Mouse (Mus musculus): ENCODE measurements around the gene Dapk2.

The Dapk2 gene

DNA sequence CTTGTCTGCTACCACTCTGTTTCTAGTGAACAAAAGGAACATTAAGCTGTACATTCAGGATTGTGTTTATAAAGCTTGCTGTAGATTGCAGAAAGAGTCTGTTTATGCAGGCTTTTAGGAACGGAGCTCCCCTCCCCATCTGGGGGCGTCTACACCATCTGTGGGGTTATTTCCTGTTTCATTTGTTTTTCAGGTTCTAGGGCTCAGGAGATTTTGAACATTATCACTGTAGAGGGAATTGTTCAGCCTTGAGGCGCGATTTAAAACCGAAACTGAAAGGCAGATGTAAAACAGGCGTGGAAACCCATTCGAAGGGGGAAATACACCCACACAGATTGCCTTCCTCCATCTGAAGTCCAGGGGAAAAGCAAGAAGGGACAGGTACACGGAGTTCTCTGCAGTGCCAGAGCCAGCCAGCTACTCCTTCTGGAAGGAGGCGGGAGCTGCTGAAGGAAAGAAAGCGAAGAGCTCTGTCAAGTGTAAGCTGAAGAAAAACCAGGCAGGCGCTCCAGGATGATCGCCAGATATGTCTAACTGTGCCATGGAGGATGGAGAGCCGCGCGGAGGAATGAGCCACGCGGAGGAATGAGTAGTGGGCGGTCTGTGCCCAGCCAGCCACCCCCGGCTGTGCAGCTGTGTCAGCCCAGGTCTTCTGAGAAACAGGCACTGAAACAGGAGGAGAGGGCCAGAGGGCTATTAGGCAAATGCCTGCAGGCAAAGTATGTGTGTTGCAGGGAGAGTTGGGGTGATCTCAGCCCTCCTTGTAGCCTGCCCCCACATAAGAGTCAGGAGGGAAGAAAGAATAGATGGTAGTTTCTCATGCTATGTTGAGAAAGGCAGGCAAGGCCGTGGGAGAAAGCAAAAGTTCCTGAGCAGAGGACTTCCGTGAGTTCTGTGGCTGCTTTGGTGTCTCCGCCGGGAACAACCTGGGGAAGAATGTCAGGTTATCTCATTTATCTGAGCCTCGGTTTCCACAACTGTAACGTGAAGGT is 147.4 kb downstream of the Dapk2 start:
- no peak for DNase-seq (ENCODE audit: low read depth in 1 of 2, low spot score in 2 of 2)

DNA sequence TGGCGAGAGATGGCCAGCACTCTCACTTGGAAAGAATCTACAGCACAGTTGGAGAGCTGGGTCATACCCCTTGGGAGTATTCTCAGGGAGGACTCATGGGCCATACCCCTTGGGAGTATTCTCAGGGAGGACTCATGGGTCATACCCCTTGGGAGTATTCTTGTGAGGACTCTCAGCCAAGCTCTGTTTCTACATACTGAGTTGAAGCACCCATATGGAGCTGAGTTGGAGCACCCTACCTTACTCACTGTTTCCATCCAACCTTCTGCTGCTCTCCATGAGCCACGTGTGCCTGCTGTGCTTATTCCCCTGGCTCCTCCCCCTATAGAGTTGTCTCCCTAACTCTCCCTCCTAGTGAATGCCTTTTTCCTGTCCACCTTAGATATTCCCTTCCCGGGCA is 148.4 kb downstream of the Dapk2 start:
- no peak for DNase-seq (ENCODE audit: low read depth in 1 of 2, low spot score in 2 of 2)

DNA sequence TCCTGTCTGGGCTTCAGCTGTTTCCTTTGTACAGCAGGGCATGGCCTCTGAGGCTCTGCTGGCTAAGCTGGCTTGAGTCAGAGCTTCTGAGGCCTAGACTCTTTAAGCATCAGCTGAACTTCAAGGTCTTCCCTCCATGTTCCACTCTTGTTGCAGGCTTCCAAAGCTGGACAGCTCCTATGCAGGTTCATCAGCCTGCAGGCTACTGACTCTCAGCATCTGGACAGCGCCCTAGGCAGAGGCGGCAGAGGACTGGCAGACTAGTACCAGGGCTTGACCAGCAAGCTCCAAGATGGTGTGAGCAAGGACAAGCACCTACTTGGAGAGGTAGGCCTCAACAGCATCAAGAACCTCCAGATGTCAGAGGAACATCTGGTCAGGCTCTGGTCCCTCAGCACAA is 149.3 kb downstream of the Dapk2 start:
- DNase-seq (ENCODE audit: low read depth in 1 of 2, low spot score in 2 of 2): no peak

DNA sequence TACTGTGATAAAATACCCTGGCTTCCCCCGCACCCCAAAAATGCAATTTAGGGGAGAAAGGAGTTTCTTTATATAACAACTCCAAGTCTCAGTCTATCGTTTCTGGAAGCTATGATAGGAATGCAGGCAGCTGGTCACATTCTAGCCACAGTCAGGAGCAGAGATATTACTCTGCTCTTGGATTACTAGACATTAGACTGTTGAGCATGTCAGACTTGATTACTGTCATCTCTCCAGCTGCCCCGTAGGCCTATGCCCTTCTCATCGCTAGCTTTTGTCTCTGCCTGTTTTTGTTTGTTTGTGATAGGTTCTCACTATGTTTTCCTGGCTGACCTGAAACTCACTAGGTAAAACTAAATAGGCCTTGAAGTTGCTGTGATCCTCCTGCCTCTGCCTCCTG is 150.7 kb downstream of the Dapk2 start:
- DNase-seq (ENCODE audit: low read depth in 1 of 2, low spot score in 2 of 2): no peak

DNA sequence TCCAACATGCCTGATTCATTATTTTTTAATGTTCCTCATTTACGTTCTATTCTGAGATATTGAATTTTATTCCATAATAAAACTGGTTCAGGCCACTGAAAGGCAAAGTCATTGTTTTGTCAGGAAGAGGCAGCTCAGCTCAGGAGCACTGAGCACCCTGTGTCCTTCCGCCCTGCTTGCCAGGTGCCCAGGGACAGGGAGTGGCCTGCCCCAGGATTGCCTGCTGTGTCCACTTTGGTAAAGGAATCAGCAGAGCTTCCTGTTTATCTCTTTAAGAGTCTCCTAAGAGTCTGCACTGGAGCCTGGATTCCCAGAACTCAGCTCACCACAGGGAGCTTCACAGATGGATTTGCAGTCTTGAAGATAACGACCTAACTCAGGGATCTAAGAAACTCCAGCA is 153.4 kb downstream of the Dapk2 start:
- no peak for DNase-seq (ENCODE audit: low read depth in 1 of 2, low spot score in 2 of 2)

DNA sequence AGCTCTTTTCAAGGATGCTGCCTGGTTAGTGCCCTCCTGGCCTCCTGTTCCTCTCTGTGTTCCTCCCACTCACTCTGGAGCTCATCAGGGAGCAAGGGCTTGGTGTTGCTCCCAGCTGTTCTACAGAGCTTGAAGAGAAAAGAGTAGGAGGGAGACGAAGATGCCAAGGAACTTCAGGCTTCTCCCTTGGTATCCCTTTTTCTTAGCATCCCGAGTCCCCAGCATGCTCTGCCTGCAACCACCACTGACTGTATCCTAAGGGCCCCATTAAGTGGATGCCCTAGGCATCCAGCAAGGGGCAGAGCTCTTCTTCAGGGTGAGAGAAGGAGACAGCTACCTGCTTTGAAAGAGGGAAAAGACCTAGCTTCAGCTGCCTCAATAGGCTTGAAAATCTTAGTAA is 158.6 kb downstream of the Dapk2 start:
- no peak for DNase-seq (ENCODE audit: low read depth in 1 of 2, low spot score in 2 of 2)
